Mouse (Mus musculus): Measurements from ENCODE around the gene Khdrbs1.
"Not testable (repeated sequence)": the region's sequence is repeated elsewhere in the genome, so short reads cannot be mapped to it uniquely, and the experiment has no call there.

Gene Khdrbs1

DNA sequence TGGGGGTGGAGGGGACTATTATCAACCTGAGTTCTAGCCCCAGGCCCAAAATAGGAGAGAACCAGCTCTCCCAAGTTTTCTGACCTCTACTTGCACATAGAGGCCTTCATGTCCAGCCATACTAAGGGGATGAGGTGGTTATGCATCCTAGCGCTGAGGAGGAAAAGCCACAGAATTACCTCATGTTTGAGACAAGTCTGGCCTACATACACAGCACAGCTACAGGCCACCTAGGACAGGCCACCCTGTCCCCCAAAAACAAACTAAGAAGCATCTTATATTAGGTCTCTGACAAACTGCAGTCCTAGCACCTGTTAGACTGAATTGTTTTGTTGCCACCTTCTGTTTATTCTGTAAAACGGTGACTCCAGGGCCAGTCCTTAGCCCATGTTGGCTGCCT is 1.4 kb upstream of the Khdrbs1 start:
- DNase-seq (ENCODE audit: low spot score in 2 of 2): no peak

DNA sequence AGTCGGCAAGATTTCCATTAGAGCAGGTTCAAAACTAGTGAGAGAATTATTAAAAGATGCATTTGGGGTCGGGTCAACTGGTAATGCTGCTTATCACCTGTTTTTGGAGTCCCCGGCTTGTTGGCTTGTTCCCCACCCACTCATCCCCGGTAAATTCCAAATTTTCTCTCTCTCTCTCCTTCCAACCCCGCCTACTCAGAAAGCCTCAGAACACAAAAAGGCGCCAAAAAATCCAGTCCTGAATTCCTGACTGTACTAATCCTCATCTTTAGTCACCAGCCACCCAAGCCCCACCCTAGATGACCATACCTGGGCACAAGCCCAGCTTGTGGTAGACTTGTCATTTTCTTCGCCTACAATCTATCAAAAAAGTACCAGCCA is 897 bp upstream of the Khdrbs1 start:
- no peak for DNase-seq (ENCODE audit: low spot score in 2 of 2)

DNA sequence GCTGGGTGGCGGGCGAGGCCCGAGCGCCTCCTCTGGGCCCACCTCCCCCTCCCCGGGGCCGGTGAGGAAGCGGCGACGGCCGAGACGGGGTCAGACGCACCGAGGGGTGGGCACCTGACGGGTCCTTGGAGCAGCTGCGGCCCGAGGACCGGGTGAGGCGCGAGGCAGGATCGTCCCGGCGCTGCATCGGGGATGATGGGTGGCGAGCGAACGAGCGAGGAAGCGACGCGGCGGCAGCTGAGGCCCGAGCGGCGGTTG is 200 bp downstream of the Khdrbs1 start:
- no peak for DNase-seq (ENCODE audit: low spot score in 2 of 2)

DNA sequence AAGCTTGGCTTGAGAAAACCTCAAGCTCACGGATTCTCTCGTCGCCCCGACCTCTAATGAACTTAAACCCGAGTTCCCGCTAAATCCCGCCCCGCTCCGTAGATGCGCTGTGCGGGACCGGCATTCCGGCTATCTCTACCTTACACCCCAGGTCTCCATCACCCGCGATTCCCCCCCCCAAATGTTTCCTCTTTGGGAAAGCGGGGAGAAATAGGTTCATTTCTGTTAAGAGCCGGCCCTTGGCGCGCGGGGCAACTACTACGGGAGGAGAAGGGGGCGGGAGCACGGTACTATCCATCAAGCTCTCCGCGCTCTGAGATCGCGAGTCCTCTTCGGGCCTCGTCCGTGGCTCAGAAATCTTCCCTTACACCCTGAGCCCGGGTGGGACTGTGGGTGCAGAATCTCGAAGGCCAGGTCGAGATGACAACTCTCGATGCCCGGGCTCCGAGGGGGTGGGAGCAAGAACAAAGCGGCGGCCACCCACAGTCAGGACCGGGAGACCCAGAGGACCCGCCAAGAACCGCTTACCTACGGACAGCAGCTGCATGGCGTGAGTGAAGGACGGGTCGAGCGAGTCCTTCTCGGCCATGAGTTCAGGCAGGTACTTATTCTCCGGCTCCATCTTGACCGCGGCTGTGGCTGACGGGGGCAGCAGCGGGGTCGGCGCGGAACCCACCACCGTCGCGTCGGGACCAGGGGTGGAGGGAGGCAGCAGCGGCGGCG is 691 bp downstream of the Khdrbs1 start:
- DNase-seq (ENCODE audit: low spot score in 2 of 2): peak; percentile 23 to 44

DNA sequence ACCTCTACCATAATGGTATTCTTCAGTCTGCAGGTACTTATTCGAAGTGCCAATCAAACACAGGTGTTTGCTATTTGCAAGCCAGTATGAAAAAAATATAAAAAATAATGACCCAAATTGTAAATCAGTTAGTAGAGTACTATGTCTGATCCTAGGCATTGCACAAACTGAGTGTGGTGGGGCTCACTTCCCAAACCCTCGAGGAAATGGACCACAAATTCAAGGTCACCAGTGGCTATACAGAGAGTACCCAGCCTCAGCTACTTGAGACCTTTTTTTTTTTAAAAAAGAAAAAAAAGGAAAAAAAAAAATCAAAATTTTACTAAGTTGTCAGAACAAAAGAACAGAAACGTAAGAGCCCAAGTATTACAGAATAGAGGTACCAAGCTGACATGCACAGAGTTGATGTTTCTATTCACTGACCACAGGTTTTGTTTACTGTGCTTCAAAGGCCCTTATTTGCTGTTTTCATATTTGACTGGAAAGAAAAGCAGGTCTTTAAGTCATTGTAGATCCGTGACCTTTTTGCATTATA is 2.9 kb downstream of the Khdrbs1 start:
- DNase-seq (ENCODE audit: low spot score in 2 of 2): no peak

DNA sequence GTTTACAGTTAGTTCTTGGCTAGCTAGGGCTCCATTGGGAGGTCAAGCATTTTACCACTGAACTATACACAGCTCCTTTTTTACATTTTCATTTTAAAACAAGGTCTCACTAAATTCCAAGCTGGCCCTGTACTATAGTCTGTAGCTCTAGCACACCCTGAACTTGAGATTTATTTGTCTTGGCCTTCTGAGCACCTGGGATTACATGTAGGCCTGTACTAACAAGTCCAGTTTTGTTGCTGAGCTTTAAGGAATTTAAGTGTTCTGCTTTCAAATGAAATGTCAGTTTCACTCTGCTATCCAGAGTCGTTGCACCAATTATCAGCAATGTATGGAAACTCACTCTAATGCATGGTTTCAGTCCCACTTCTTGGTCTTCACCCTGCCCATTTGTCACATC is 5.9 kb downstream of the Khdrbs1 start:
- DNase-seq (ENCODE audit: low spot score in 2 of 2): no peak

GRCm38 (mm10) chr4:129735485-129735884 is 6.6 kb downstream of the Khdrbs1 start:
- DNase-seq (ENCODE audit: low spot score in 2 of 2): not testable (repeated sequence)

GRCm38 (mm10) chr4:129731423-129731822 is 10.7 kb downstream of the Khdrbs1 start:
- DNase-seq (ENCODE audit: low spot score in 2 of 2): no peak

- no peak for DNase-seq (ENCODE audit: low spot score in 2 of 2)
Measured at GRCm38 (mm10) chr4:129716310-129716709, 25.8 kb downstream of the Khdrbs1 start.

DNA sequence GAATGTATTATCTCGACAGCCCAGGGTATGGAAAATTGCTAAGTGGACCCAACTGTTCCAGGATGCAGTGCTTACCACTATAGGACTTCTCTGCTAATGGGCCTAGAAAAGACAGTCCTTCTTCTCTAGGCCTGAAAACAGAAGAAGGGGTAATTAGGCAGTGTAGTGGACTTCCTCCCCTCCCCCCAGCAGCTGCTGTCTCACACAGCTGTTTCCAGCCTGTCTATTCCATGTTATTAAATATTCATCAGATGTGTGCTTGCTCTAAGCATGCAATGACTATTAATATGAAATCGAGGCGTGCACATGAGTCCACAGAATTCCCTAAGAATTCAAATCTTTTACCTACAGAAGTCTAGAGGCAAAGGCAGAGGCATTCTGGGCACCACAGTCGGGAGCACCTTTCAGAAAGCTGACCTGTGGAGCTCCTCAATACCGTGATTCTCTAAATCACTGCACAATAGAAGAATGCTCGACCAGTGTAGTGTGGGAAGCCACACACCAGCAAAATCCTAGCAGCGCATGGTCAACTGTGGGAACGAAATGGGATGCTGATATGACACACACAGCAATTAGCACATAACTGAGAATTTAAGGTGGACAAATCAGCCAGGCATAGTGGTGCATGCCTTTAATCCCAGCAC is 32.5 kb downstream of the Khdrbs1 start:
- DNase-seq (ENCODE audit: low spot score in 2 of 2): no peak

DNA sequence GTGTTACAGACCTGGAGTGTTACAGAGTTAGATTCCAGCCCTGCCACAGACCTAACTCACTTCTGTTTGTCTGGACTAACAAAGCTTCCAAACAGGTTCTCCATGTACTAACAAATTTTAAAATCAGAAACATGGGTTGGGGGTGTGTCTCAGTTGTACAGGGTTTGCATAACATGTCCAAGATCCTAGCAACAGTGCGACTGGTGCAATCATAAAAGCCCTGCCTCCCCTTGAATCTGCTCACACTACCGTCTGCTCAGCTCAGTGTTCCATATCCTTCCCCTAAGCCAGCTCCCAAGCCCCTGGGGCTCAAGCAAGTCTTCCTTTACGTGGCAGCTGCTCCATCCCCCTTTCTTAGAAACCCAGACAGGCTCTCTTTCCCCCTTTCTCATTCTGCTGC is 35.4 kb downstream of the Khdrbs1 start:
- DNase-seq (ENCODE audit: low spot score in 2 of 2): no peak

GRCm38 (mm10) chr4:129702454-129702853 is 39.6 kb downstream of the Khdrbs1 start:
- DNase-seq (ENCODE audit: low spot score in 2 of 2): peak; percentile 58 to 63

DNA sequence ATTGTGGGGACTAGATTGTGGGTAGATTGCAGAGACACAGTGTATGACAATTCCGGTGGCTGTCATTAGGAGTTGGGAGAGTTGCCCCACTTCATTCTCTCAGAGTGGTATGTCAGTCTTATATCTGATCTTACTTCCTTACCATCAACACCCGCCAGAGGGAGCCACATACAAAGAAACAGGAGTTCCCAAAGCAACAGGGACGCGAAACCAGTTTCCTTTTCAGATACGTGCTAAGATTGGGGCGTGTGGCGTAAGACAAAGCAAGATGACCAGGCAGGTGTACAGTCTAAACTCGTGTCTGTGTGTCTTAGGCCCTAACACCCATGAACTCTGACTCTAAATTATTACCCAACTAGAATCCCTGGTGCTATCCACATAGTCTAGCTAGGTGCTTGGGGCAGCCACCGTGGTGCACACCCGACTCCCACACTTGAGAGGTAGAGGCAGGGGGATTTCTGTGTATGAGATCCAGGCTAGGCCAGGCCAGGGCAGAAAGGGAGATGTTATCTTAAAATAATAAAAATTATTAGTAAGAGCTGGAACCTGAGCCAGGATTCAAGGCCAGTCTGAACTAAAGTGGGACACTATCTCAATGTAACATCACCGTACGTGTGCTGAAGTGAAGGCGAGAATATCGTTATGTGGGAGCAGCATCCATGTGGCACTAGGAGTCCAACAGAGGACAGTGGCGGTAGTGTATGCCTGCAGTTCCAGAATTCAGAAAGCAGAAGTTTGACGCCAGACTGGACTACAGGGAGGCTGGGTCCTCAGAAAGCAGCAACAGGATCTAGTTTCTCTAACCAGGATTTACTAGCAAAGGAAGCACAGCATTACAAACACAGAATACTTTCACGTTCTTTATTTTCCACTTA is 40.4 kb downstream of the Khdrbs1 start:
- DNase-seq (ENCODE audit: low spot score in 2 of 2): peak; percentile 72 to 87

- DNase-seq (ENCODE audit: low spot score in 2 of 2): not testable (repeated sequence)
Measured at GRCm38 (mm10) chr4:129700661-129701060, 41.4 kb downstream of the Khdrbs1 start.

DNA sequence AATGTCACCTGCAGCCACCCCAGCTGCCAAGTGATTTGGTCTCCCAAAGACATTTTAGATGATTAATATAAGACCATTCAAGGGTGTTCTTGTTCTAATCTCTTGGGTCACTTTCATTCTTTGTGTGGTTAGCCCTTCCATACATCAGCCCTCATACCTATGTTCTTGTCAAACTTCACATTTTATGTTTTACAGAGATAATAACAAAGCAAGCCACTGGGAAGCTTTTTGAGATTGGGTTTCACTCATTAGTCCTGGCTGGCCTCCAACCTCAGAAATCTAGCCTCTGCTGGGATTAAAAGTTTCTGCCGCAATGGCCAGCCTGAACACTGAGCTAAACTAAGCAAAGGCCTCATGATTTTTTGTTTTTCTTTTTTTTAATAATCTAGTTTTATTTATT is 41.9 kb downstream of the Khdrbs1 start:
- no peak for DNase-seq (ENCODE audit: low spot score in 2 of 2)

- no peak for DNase-seq (ENCODE audit: low spot score in 2 of 2)
Measured at GRCm38 (mm10) chr4:129697191-129697590, 44.9 kb downstream of the Khdrbs1 start.

DNA sequence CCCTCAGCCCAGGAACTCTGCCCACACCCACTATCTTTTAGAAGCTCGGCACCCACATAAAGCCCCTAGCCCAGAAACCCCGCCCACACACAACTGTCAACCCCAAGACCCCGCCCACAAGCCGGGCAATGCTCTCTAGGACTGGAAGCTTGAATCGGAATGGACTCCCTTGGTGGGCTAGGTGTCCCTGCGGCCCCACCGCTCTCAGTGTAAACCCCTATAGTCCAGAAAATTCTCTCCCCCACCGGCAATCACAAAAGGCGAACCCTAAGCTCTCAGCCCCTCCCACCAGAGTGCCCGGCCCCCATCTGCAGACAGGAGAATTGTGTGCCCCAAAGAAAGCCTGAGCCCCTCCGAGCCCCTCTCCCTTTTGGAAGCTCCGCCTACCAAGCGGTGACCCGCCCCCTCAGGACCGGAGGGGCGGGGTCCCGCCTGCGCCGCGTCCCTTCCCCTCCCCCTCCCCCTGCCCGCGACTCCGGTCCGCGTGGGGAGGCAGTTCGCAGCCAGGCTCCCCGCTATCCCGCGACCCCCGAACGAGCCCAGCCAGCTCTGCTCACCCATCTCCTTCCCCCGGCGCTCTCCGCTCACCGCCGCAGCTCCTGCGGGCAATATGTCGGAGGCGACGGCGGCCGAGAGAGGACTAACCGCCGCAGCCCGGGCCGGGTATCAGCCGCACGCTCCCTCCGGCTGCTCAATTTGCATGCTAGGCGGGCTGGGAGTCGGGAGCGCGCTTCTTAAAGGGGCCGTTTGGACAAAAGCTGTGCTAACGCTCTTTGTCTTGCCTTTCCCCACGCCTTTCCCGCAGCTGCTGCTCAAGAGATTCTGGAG is 45.7 kb downstream of the Khdrbs1 start, which contains the start of gene Tmem39b:
TSS of gene Tmem39b (minus strand) at position 681 of the 828 bp plus-strand sequence.
- peak; percentile 92 to 93 for DNase-seq (ENCODE audit: low spot score in 2 of 2)

DNA sequence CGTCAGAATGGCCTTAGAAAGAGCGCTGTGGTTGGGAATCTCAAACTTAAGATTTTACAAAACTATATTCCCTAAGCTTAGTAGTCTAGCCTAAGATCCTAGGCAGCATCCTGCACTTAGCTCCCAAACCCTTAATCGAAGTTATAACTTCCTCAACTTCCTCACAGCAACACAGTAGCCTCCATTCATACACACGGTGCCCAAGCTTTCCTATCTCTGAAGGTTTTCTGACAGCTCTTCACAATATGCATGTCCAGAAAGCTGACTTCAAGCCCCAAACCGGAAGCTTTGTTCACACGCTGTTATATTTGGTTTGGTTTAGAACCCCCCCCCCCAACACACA is 46.3 kb downstream of the Khdrbs1 start:
- DNase-seq (ENCODE audit: low spot score in 2 of 2): no peak

- no peak for DNase-seq (ENCODE audit: low spot score in 2 of 2)
Measured at GRCm38 (mm10) chr4:129684531-129684930, 57.6 kb downstream of the Khdrbs1 start.

DNA sequence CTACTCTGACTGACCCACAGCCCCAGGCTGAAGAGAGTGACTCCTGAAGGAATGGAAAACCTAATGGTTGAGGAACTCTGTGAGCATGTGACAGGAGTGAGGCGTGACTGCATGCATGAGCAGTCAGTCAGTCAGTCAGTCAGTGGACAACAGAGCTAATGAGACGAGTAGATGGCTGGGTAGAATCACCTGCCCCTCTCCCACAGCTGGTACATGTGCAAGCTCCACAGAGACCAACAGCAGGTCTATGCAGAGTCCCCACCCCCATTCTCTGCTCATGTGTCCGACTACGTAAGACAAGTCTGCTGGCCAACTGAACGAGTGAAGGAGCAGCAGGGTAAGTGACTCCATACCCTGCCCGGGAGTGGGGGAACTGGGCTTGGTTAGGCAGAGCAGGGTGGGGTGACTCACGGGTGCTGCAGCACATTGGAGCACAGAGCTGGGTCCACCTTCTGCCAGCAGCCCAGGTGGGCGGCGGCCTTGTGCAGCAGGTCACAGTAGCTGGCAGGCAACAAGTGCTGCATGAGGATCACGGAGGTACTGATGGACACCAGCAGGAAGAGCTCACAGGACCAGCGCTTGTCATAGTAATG is 58.1 kb downstream of the Khdrbs1 start:
- DNase-seq (ENCODE audit: low spot score in 2 of 2): no peak

DNA sequence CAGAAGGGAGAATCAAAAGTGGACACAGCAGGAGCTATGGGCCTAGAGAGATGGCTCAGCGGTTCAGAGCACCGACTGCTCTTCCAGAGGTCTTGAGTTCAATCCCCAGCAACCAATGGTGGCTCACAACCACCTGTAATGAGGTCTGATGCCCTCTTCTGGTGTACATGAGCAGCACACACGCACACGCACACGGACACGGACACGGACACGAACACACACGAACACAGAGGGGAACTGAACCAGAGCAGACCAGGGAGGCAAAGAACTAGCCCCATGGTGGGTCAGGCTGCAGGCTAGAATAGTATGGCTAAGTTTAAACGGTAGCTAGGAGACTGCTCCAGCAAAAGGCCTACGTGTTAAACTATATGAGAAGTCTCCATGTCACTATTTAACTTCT is 60.3 kb downstream of the Khdrbs1 start:
- no peak for DNase-seq (ENCODE audit: low spot score in 2 of 2)

All from heart, adult 9 months (tissue).